Mouse (Mus musculus): Measurements from ENCODE around the gene Hist1h1c. TPM values are rescaled to one million over a fixed set of nuclear protein-coding genes. Genes with fewer than 3 reads are reported as not detected.
"Not testable (repeated sequence)": the region's sequence is repeated elsewhere in the genome, so short reads cannot be mapped to it uniquely, and the experiment has no call there.

Gene Hist1h1c
- polyA plus RNA-seq, 1 experiment from 2014 or later, result 11.8 TPM

GRCm38 (mm10) chr13:23702220-23702619 is 36.4 kb upstream of the Hist1h1c start:
- 86% methylated on average over 4 of the region's 4 CpGs for WGBS
- H3K4me1 ChIP-seq, result peaks cover 16% of the 10 kb centered on the region
- DNase-seq (ENCODE audit: low spot score), result no peak
- H3K27ac ChIP-seq, result no peak overlapping the region
- no peaks in the 10 kb centered on the region for H3K36me3 ChIP-seq
- no peaks in the 10 kb centered on the region for H3K27me3 ChIP-seq (ENCODE audit: low read depth, poor library complexity, severe bottlenecking)
- no peak overlapping the region for H3K4me3 ChIP-seq
- no peaks in the 10 kb centered on the region for H3K9me3 ChIP-seq (replicated peaks)

- 88% methylated on average over 2 of the region's 2 CpGs for WGBS
- H3K36me3 ChIP-seq; DNase-seq (ENCODE audit: low spot score); H3K9me3 ChIP-seq (replicated peaks); H3K27ac ChIP-seq; H3K27me3 ChIP-seq (ENCODE audit: low read depth, poor library complexity, severe bottlenecking); H3K4me3 ChIP-seq: not testable (repeated sequence)
- peaks cover 16% of the 10 kb centered on the region for H3K4me1 ChIP-seq
Measured at GRCm38 (mm10) chr13:23702801-23703200, 35.8 kb upstream of the Hist1h1c start.

- no peaks in the 10 kb centered on the region for H3K9me3 ChIP-seq (replicated peaks)
- no peak overlapping the region for H3K4me3 ChIP-seq
- no peak overlapping the region; the same call in 1 of the 2 replicates for H3K27ac ChIP-seq
- H3K27me3 ChIP-seq (ENCODE audit: low read depth, poor library complexity, severe bottlenecking), result no peaks in the 10 kb centered on the region
- peaks cover 33% of the 10 kb centered on the region for H3K4me1 ChIP-seq
- DNase-seq (ENCODE audit: low spot score), result no peak
- no peaks in the 10 kb centered on the region for H3K36me3 ChIP-seq
- WGBS, result 93% methylated on average over 7 of the region's 7 CpGs
Measured at GRCm38 (mm10) chr13:23705751-23706356, 32.8 kb upstream of the Hist1h1c start.

GRCm38 (mm10) chr13:23706771-23707170 is 31.8 kb upstream of the Hist1h1c start:
- DNase-seq (ENCODE audit: low spot score), result peak; percentile 21
- Histone ChIP-seq H3K9me3 (replicated peaks) (no peaks in the 10 kb centered on the region), H3K36me3 (no peaks in the 10 kb centered on the region), H3K27ac (no peak overlapping the region), H3K4me3 (no peak overlapping the region), H3K27me3 (ENCODE audit: low read depth, poor library complexity, severe bottlenecking) (no peaks in the 10 kb centered on the region), H3K4me1 (peaks cover 28% of the 10 kb centered on the region)
- 94% methylated on average over 12 of the region's 12 CpGs for WGBS

GRCm38 (mm10) chr13:23708041-23708440 is 30.6 kb upstream of the Hist1h1c start:
- H3K27ac ChIP-seq, result peak overlapping the region; percentile 56

GRCm38 (mm10) chr13:23708654-23709053 is 30.0 kb upstream of the Hist1h1c start:
- H3K36me3 ChIP-seq, result no peaks in the 10 kb centered on the region
- H3K27ac ChIP-seq, result peak overlapping the region; percentile 56
- WGBS, result 65% methylated on average over 4 of the region's 4 CpGs
- DNase-seq (ENCODE audit: low spot score), result peak; percentile 29
- no peaks in the 10 kb centered on the region for H3K9me3 ChIP-seq (replicated peaks)
- H3K4me3 ChIP-seq, result no peak overlapping the region
- no peaks in the 10 kb centered on the region for H3K27me3 ChIP-seq (ENCODE audit: low read depth, poor library complexity, severe bottlenecking)
- H3K4me1 ChIP-seq, result peaks cover 28% of the 10 kb centered on the region

More at GRCm38 (mm10) chr13:23708041-23708440, 30.6 kb upstream of the Hist1h1c start:
- H3K4me3 ChIP-seq, result no peak overlapping the region
- H3K27me3 ChIP-seq (ENCODE audit: low read depth, poor library complexity, severe bottlenecking), result no peaks in the 10 kb centered on the region
- H3K4me1 ChIP-seq, result peaks cover 28% of the 10 kb centered on the region
- DNase-seq (ENCODE audit: low spot score), result peak; percentile 28
- H3K9me3 ChIP-seq (replicated peaks), result no peaks in the 10 kb centered on the region
- no peaks in the 10 kb centered on the region for H3K36me3 ChIP-seq
- WGBS, result 91% methylated on average over 4 of the region's 4 CpGs

- Histone ChIP-seq H3K36me3 (no peaks in the 10 kb centered on the region), H3K27ac (peak overlapping the region; percentile 78), H3K4me3 (peak overlapping the region; percentile 51), H3K4me1 (peaks cover 28% of the 10 kb centered on the region), H3K27me3 (ENCODE audit: low read depth, poor library complexity, severe bottlenecking) (no peaks in the 10 kb centered on the region), H3K9me3 (replicated peaks) (no peaks in the 10 kb centered on the region)
- peak; percentile 35 for DNase-seq (ENCODE audit: low spot score)
- WGBS, result 27% methylated on average over 14 of the region's 15 CpGs
Measured at GRCm38 (mm10) chr13:23709714-23710373, 28.8 kb upstream of the Hist1h1c start.

- Histone ChIP-seq H3K27me3 (ENCODE audit: low read depth, poor library complexity, severe bottlenecking) (no peaks in the 10 kb centered on the region), H3K9me3 (replicated peaks) (no peaks in the 10 kb centered on the region), H3K4me1 (peaks cover 28% of the 10 kb centered on the region), H3K4me3 (peak within 1 kb of the TSS; percentile 51), H3K27ac (peak within 1 kb of the TSS; percentile 78), H3K36me3 (no peaks in the 10 kb centered on the region)
- 3% methylated on average over 17 of the region's 17 CpGs for WGBS
- peak; percentile 66 for DNase-seq (ENCODE audit: low spot score)
Measured at GRCm38 (mm10) chr13:23710374-23711089, 28.1 kb upstream of the Hist1h1c start, which contains the start of gene Hfe. Hfe (minus strand) TSS chr13:23710854.

- no peaks in the 10 kb centered on the region for H3K27me3 ChIP-seq (ENCODE audit: low read depth, poor library complexity, severe bottlenecking)
- H3K27ac ChIP-seq, result no peak overlapping the region
- no peaks in the 10 kb centered on the region for H3K9me3 ChIP-seq (replicated peaks)
- H3K36me3 ChIP-seq, result no peaks in the 10 kb centered on the region
- peak; percentile 13 for DNase-seq (ENCODE audit: low spot score)
- H3K4me1 ChIP-seq, result peaks cover 7% of the 10 kb centered on the region; the same call in 1 of the 2 replicates
- H3K4me3 ChIP-seq, result no peak overlapping the region
- 83% methylated on average over 5 of the region's 5 CpGs for WGBS
Measured at GRCm38 (mm10) chr13:23716261-23717042, 22.2 kb upstream of the Hist1h1c start.

- peaks cover 7% of the 10 kb centered on the region; the same call in 1 of the 2 replicates for H3K4me1 ChIP-seq
- H3K27ac ChIP-seq, result peak overlapping the region; percentile 50; the same call in 1 of the 2 replicates
- WGBS, result 39% methylated on average over 11 of the region's 11 CpGs
- no peaks in the 10 kb centered on the region for H3K9me3 ChIP-seq (replicated peaks)
- H3K4me3 ChIP-seq, result no peak overlapping the region
- peak; percentile 23 for DNase-seq (ENCODE audit: low spot score)
- no peaks in the 10 kb centered on the region for H3K36me3 ChIP-seq
- H3K27me3 ChIP-seq (ENCODE audit: low read depth, poor library complexity, severe bottlenecking), result no peaks in the 10 kb centered on the region
Measured at GRCm38 (mm10) chr13:23717176-23717575, 21.4 kb upstream of the Hist1h1c start.

- not testable (repeated sequence) for H3K4me3 ChIP-seq; H3K9me3 ChIP-seq (replicated peaks); H3K27me3 ChIP-seq (ENCODE audit: low read depth, poor library complexity, severe bottlenecking); H3K4me1 ChIP-seq; H3K36me3 ChIP-seq
- peak overlapping the region; percentile 50; the same call in 1 of the 2 replicates for H3K27ac ChIP-seq
- peak; percentile 28 for DNase-seq (ENCODE audit: low spot score)
- WGBS, result 16% methylated on average over 2 of the region's 2 CpGs
Measured at GRCm38 (mm10) chr13:23717593-23718245, 20.9 kb upstream of the Hist1h1c start.

- peak; percentile 25 for DNase-seq (ENCODE audit: low spot score)
- H3K36me3 ChIP-seq, result no peaks in the 10 kb centered on the region
- WGBS, result 90% methylated on average over 4 of the region's 4 CpGs
Measured at GRCm38 (mm10) chr13:23724239-23724638, 14.4 kb upstream of the Hist1h1c start.

More at GRCm38 (mm10) chr13:23724239-23724638, 14.4 kb upstream of the Hist1h1c start:
- H3K4me3 ChIP-seq, result no peak overlapping the region
- no peak overlapping the region for H3K27ac ChIP-seq
- no peaks in the 10 kb centered on the region for H3K27me3 ChIP-seq (ENCODE audit: low read depth, poor library complexity, severe bottlenecking)
- peaks cover 5% of the 10 kb centered on the region; the same call in 1 of the 2 replicates for H3K4me1 ChIP-seq
- H3K9me3 ChIP-seq (replicated peaks), result no peaks in the 10 kb centered on the region

Measured in limb, embryonic 10.5 days (tissue).